Mouse (Mus musculus) myocyte (in vitro differentiated cells): ENCODE results near the gene Gm525. TPM values are rescaled to one million over a fixed set of nuclear protein-coding genes. Genes with fewer than 3 reads are reported as not detected.

Experiments used
- H3K27me3 ChIP-seq: one replicate; pipeline ENCODE4 v1.6.1; 2011; ENCODE audit not compliant: control insufficient read depth, insufficient read depth, insufficient read length
- H3K36me3 ChIP-seq: one replicate; pipeline ENCODE4 v1.6.1; 2011; ENCODE audit not compliant: control insufficient read depth, insufficient read depth
- H3K4me2 ChIP-seq: one replicate; pipeline ENCODE4 v1.6.1; 2011; ENCODE audit warnings: low read depth, control low read depth
- H3K4me3 ChIP-seq: one replicate; pipeline ENCODE4 v1.5.1; 2011; ENCODE audit warnings: mild to moderate bottlenecking, control low read depth, moderate library complexity
- H3K79me2 ChIP-seq: one replicate; pipeline ENCODE4 v1.6.1; 2011; ENCODE audit not compliant: control insufficient read depth, insufficient read depth
- H3ac ChIP-seq: one replicate; pipeline ENCODE4 v1.6.1; 2011; ENCODE audit not compliant: control insufficient read depth, insufficient read length
- CEBPB ChIP-seq: IDR thresholded peaks from 2 replicates; pipeline ENCODE4 v1.6.1; 2011; ENCODE audit warnings: mild to moderate bottlenecking, moderate library complexity; ENCODE audit not compliant: poor library complexity, insufficient read depth, severe bottlenecking
- E2F4 ChIP-seq: IDR thresholded peaks from one replicate; pipeline ENCODE4 v1.6.1; 2011; ENCODE audit warnings: mild to moderate bottlenecking, control low read depth, moderate library complexity; ENCODE audit not compliant: insufficient read depth
- MAX ChIP-seq: IDR thresholded peaks from one replicate; pipeline ENCODE4 v1.6.1; 2011; ENCODE audit warnings: low read depth, mild to moderate bottlenecking, control low read depth
- MYOD1 ChIP-seq, 3 experiments: IDR thresholded peaks; one replicate each; pipeline ENCODE4 v1.6.1; 2011; ENCODE audit warnings: control low read depth in 2 of 3, low read depth in 2 of 3, mild to moderate bottlenecking in 2 of 3, moderate library complexity in 1 of 3; ENCODE audit not compliant: insufficient read length in 2 of 3, control insufficient read depth in 1 of 3
- MYOG ChIP-seq, 3 experiments: IDR thresholded peaks; one replicate each; pipeline ENCODE4 v1.6.1; 2011; ENCODE audit warnings: control low read depth in 2 of 3, low read depth in 2 of 3, mild to moderate bottlenecking in 2 of 3; ENCODE audit not compliant: insufficient read length in 2 of 3, control insufficient read depth in 1 of 3, insufficient read depth in 1 of 3
- POLR2A ChIP-seq: IDR thresholded peaks from one replicate; pipeline ENCODE4 v1.6.1; 2011; ENCODE audit warnings: low read depth, mild to moderate bottlenecking, control low read depth, moderate library complexity; ENCODE audit not compliant: insufficient read length
- POLR2AphosphoS2 ChIP-seq: IDR thresholded peaks from one replicate; pipeline ENCODE4 v1.6.1; 2011; ENCODE audit warnings: low read depth, control low read depth; ENCODE audit not compliant: insufficient read length
- REST ChIP-seq: IDR thresholded peaks from one replicate; pipeline ENCODE4 v1.6.1; 2011; ENCODE audit warnings: mild to moderate bottlenecking, control low read depth, moderate library complexity; ENCODE audit not compliant: insufficient read depth, insufficient read length
- SRF ChIP-seq: IDR thresholded peaks from one replicate; pipeline ENCODE4 v1.6.1; 2011; ENCODE audit warnings: low read depth; ENCODE audit not compliant: control insufficient read depth, insufficient read length
- TCF12 ChIP-seq: IDR thresholded peaks from one replicate; pipeline ENCODE4 v1.6.1; 2011; ENCODE audit warnings: mild to moderate bottlenecking, control low read depth; ENCODE audit not compliant: poor library complexity, insufficient read depth, severe bottlenecking
- TCF3 ChIP-seq: IDR thresholded peaks from one replicate; pipeline ENCODE4 v1.6.1; 2011; ENCODE audit warnings: low read depth, control low read depth; ENCODE audit not compliant: insufficient read length
- USF1 ChIP-seq: IDR thresholded peaks from one replicate; pipeline ENCODE4 v1.6.1; 2011; ENCODE audit warnings: low read depth, mild to moderate bottlenecking, control low read depth, moderate library complexity
- polyA plus RNA-seq: library from polyadenylated mRNA; unstranded; fragments of >200 nt; fragmentation: generic; extraction: Trizol; gene quantifications from one replicate; pipeline ENCODE4 v1.2.1, GENCODE M21; 2012; ENCODE audit warnings: missing spikeins

Gene Gm525
- polyA plus RNA-seq, 1 experiment = not detected

- no peaks in the 10 kb centered on the region for H3K79me2 ChIP-seq
- H3K36me3 ChIP-seq = peaks cover 15% of the 10 kb centered on the region
- H3K27me3 ChIP-seq = no peaks in the 10 kb centered on the region
- no peak for TF ChIP-seq CEBPB
- TF ChIP-seq POLR2AphosphoS2 = no peak
- TF ChIP-seq REST = no peak
- TF ChIP-seq TCF12 = no peak
- TF ChIP-seq USF1 = no peak
- H3K4me3 ChIP-seq = no peak overlapping the region
- H3ac ChIP-seq = no peak overlapping the region
- no peak overlapping the region for H3K4me2 ChIP-seq
Measured at GRCm38 (mm10) chr11:89051767-89052166, 21.9 kb upstream of the Gm525 start.

DNA sequence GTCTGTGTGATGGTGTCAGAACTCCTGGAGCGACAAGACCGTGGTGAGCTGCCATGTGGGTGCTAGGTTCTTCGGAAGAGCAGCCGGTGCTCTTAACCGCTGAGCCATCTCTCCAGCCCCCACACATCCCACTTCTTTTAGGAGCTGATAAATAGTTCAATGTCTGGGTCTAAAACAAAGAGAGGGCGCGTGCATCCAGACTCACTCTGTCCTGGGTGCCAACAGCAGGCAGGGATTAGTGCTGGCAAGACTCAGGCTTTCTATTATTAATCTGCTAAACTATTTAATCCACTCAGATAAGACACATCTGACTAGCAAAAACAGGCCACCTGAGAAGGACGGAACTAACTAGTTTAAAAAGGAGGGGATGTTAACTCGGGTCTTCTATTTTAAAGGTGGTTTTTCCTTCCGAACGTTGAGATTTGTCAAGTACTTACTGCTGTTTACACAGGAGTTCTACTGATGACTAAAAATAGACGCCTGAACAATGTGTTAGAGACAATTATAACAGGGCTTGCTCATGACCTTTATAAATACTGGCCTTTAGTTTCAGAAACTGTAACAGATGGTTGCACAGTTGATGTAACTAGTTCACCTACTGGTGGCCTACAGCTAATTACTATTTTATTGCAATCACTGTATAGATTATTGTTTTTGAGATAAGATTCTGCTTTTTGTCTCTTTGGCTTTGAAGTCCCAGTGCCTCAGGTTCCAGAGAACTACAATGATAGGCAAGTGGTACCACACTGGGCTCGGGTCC, 17.5 kb upstream of the Gm525 start:
- Histone ChIP-seq H3K4me3 (no peak overlapping the region), H3K27me3 (no peaks in the 10 kb centered on the region), H3K36me3 (peaks cover 9% of the 10 kb centered on the region), H3K79me2 (peaks cover 6% of the 10 kb centered on the region), H3ac (no peak overlapping the region), H3K4me2 (peak overlapping the region; percentile 55)
- TF ChIP-seq E2F4 = no peak
- TF ChIP-seq CEBPB = no peak
- TF ChIP-seq REST = no peak
- TF ChIP-seq MYOG (IDR thresholded peaks at IDR 0.05; ENCODE audit: control insufficient read depth in 1 of 3, insufficient read depth in 1 of 3, insufficient read length in 2 of 3, low read depth in 2 of 3) = peak in 1 of 3 experiments; percentile 36

- no peaks in the 10 kb centered on the region for H3K27me3 ChIP-seq
- TF ChIP-seq E2F4 = no peak
- no peak for TF ChIP-seq MAX
- no peak for TF ChIP-seq POLR2A
- no peak for TF ChIP-seq POLR2AphosphoS2
- no peak for TF ChIP-seq TCF12
- TF ChIP-seq TCF3 = no peak
- no peak for TF ChIP-seq SRF
- TF ChIP-seq MYOG (IDR thresholded peaks at IDR 0.05; ENCODE audit: control insufficient read depth in 1 of 3, insufficient read depth in 1 of 3, insufficient read length in 2 of 3, low read depth in 2 of 3) = no peak
- peak overlapping the region; percentile 66 for H3K4me3 ChIP-seq
- H3K36me3 ChIP-seq = no peaks in the 10 kb centered on the region
- H3K4me2 ChIP-seq = peak overlapping the region; percentile 97
- H3ac ChIP-seq = no peak overlapping the region
- H3K79me2 ChIP-seq = peaks cover 6% of the 10 kb centered on the region
Measured at GRCm38 (mm10) chr11:89058515-89059270, 14.9 kb upstream of the Gm525 start.

GRCm38 (mm10) chr11:89059919-89060422, 13.7 kb upstream of the Gm525 start:
- Histone ChIP-seq H3K4me2 (peak overlapping the region; percentile 97), H3K36me3 (no peaks in the 10 kb centered on the region), H3K4me3 (peak overlapping the region; percentile 66), H3ac (peak overlapping the region; percentile 58), H3K27me3 (no peaks in the 10 kb centered on the region), H3K79me2 (peaks cover 6% of the 10 kb centered on the region)
- TF ChIP-seq POLR2A (peak; percentile 3), MYOG (IDR thresholded peaks at IDR 0.05; ENCODE audit: control insufficient read depth in 1 of 3, insufficient read depth in 1 of 3, insufficient read length in 2 of 3, low read depth in 2 of 3) (peak in 1 of 3 experiments; percentile 7), E2F4 (no peak), CEBPB (no peak), SRF (peak; percentile 25)

GRCm38 (mm10) chr11:89060423-89061089, 13.1 kb upstream of the Gm525 start:
- Histone ChIP-seq H3K36me3 (no peaks in the 10 kb centered on the region), H3K4me2 (peak overlapping the region; percentile 97), H3K79me2 (peaks cover 6% of the 10 kb centered on the region), H3ac (peak overlapping the region; percentile 58), H3K4me3 (peak overlapping the region; percentile 66), H3K27me3 (no peaks in the 10 kb centered on the region)
- TF ChIP-seq MYOD1 (IDR thresholded peaks at IDR 0.05; ENCODE audit: control insufficient read depth in 1 of 3, insufficient read length in 2 of 3, low read depth in 2 of 3) = peak in 1 of 3 experiments; percentile 41
- no peak for TF ChIP-seq USF1
- no peak for TF ChIP-seq REST
- TF ChIP-seq POLR2A = peak; percentile 77
- TF ChIP-seq POLR2AphosphoS2 = peak; percentile 78
- no peak for TF ChIP-seq MAX
- TF ChIP-seq TCF3 = no peak
- TF ChIP-seq MYOG (IDR thresholded peaks at IDR 0.05; ENCODE audit: control insufficient read depth in 1 of 3, insufficient read depth in 1 of 3, insufficient read length in 2 of 3, low read depth in 2 of 3) = peak in 1 of 3 experiments; percentile 24
- no peak for TF ChIP-seq SRF
- TF ChIP-seq CEBPB = no peak
- TF ChIP-seq E2F4 = no peak
- TF ChIP-seq TCF12 = no peak
